Mouse (Mus musculus): ENCODE measurements around the gene 2300009A05Rik.

GRCm38 (mm10) chr9:63372541-63372940, 26.5 kb downstream of the 2300009A05Rik start:
- TF ChIP-seq CTCF (IDR thresholded peaks at IDR 0.05; ENCODE audit: insufficient read depth, low read depth, low read length), result no peak
- no peak for TF ChIP-seq POLR2A (IDR thresholded peaks at IDR 0.05; ENCODE audit: insufficient read depth, low read depth, low read length)

Data from olfactory bulb, adult 2 months (tissue).